Mouse (Mus musculus): Measurements from ENCODE around the gene Ifna4. TPM values are rescaled to one million over a fixed set of nuclear protein-coding genes. Genes with fewer than 3 reads are reported as not detected.

Gene Ifna4
- not detected in 2 replicates for polyA plus RNA-seq (2012; rRNA removed)

GRCm38 (mm10) chr4:88841438-88841911 is at the start of gene Ifna4:
Ifna4 (plus strand) TSS chr4:88841861.

GRCm38 (mm10) chr4:88793936-88794675 is 47.6 kb upstream of the Ifna4 start, which contains the start of gene Gm13275:
Gm13275 (plus strand) TSS chr4:88794487.

GRCm38 (mm10) chr4:88797097-88797496 is 44.6 kb upstream of the Ifna4 start, which contains the start of gene Gm13279:
Gm13279 (plus strand) TSS chr4:88797397.

GRCm38 (mm10) chr4:88799365-88799764 is 42.3 kb upstream of the Ifna4 start, which contains the start of gene Gm13285:
Gm13285 (plus strand) TSS chr4:88799665.

GRCm38 (mm10) chr4:88802954-88803353 is 38.7 kb upstream of the Ifna4 start, which contains the start of gene Gm13287:
Gm13287 (plus strand) TSS chr4:88803254.

GRCm38 (mm10) chr4:88805231-88805630 is 36.4 kb upstream of the Ifna4 start, which contains the start of gene Gm13288:
Gm13288 (plus strand) TSS chr4:88805531.

GRCm38 (mm10) chr4:88815928-88816327 is 25.7 kb upstream of the Ifna4 start, which contains the start of gene Ifna7:
Ifna7 (plus strand) TSS chr4:88816228.

GRCm38 (mm10) chr4:88819659-88820058 is 22.0 kb upstream of the Ifna4 start, which contains the start of gene Ifna11:
Ifna11 (plus strand) TSS chr4:88819959.

GRCm38 (mm10) chr4:88827116-88827515 is 14.5 kb upstream of the Ifna4 start, which contains the start of gene Ifna6:
Ifna6 (plus strand) TSS chr4:88827416.

GRCm38 (mm10) chr4:88835225-88835624 is 6.4 kb upstream of the Ifna4 start, which contains the start of gene Ifna5:
Ifna5 (plus strand) TSS chr4:88835525.

GRCm38 (mm10) chr4:88849698-88850097 is 8.0 kb downstream of the Ifna4 start, which contains the start of gene Ifna1:
Ifna1 (plus strand) TSS chr4:88850087.

GRCm38 (mm10) chr4:88880101-88880500 is 38.4 kb downstream of the Ifna4 start, which contains the start of gene Ifne:
Ifne (minus strand) TSS chr4:88880201.

Other genes with a start within 250 kb of the Ifna4 start
- gene Ifna9, start 249.5 kb upstream of the Ifna4 start, polyA plus RNA-seq (2012; rRNA removed), result not detected in 2 replicates
- not detected in 2 replicates for gene Ifna12, start 238.5 kb upstream of the Ifna4 start, polyA plus RNA-seq (2012; rRNA removed)
- not detected in 2 replicates for gene C87499, start 207.4 kb upstream of the Ifna4 start, polyA plus RNA-seq (2012; rRNA removed)
- gene Ifna13, start 197.4 kb upstream of the Ifna4 start, polyA plus RNA-seq (2012; rRNA removed), result not detected in 2 replicates
- gene Ifna16, start 164.9 kb upstream of the Ifna4 start, polyA plus RNA-seq (2012; rRNA removed), result not detected in 2 replicates
- gene Ifna2, start 157.9 kb upstream of the Ifna4 start, polyA plus RNA-seq (2012; rRNA removed), result not detected in 2 replicates
- not detected in 2 replicates for gene Ifnab, start 150.5 kb upstream of the Ifna4 start, polyA plus RNA-seq (2012; rRNA removed)
- gene Gm26566, start 120.1 kb upstream of the Ifna4 start, polyA plus RNA-seq (2012; rRNA removed), result 0.15 and 0.44 TPM in 2 replicates
- 17.9 and 18.2 TPM in 2 replicates for gene Klhl9, start 119.4 kb upstream of the Ifna4 start, polyA plus RNA-seq (2012; rRNA removed)
- gene Gm13271, start 87.0 kb upstream of the Ifna4 start, polyA plus RNA-seq (2012; rRNA removed), result not detected in 2 replicates
- not detected in 2 replicates for gene Gm13283, start 81.7 kb upstream of the Ifna4 start, polyA plus RNA-seq (2012; rRNA removed)
- not detected in 2 replicates for gene Gm13290, start 68.0 kb upstream of the Ifna4 start, polyA plus RNA-seq (2012; rRNA removed)
- not detected in 2 replicates for gene Gm13289, start 64.9 kb upstream of the Ifna4 start, polyA plus RNA-seq (2012; rRNA removed)
- gene Gm13272, start 62.0 kb upstream of the Ifna4 start, polyA plus RNA-seq (2012; rRNA removed), result not detected in 2 replicates
- not detected in 2 replicates for gene Ifnz, start 59.7 kb upstream of the Ifna4 start, polyA plus RNA-seq (2012; rRNA removed)
- gene Gm13276, start 56.2 kb upstream of the Ifna4 start, polyA plus RNA-seq (2012; rRNA removed), result not detected in 2 replicates
- gene Gm13277, start 53.2 kb upstream of the Ifna4 start, polyA plus RNA-seq (2012; rRNA removed), result not detected in 2 replicates
- gene Gm13278, start 50.3 kb upstream of the Ifna4 start, polyA plus RNA-seq (2012; rRNA removed), result not detected in 2 replicates
- not detected in 2 replicates for gene Gm13275, start 47.4 kb upstream of the Ifna4 start, polyA plus RNA-seq (2012; rRNA removed)
- gene Gm13279, start 44.5 kb upstream of the Ifna4 start, polyA plus RNA-seq (2012; rRNA removed), result not detected in 2 replicates
- gene Gm13285, start 42.2 kb upstream of the Ifna4 start, polyA plus RNA-seq (2012; rRNA removed), result not detected in 2 replicates
- not detected in 2 replicates for gene Gm13287, start 38.6 kb upstream of the Ifna4 start, polyA plus RNA-seq (2012; rRNA removed)
- not detected in 2 replicates for gene Gm13288, start 36.3 kb upstream of the Ifna4 start, polyA plus RNA-seq (2012; rRNA removed)
- gene Ifna7, start 25.6 kb upstream of the Ifna4 start, polyA plus RNA-seq (2012; rRNA removed), result not detected in 2 replicates
- not detected in 2 replicates for gene Ifna11, start 21.9 kb upstream of the Ifna4 start, polyA plus RNA-seq (2012; rRNA removed)
- not detected in 2 replicates for gene Ifna6, start 14.4 kb upstream of the Ifna4 start, polyA plus RNA-seq (2012; rRNA removed)
- gene Ifna5, start 6.3 kb upstream of the Ifna4 start, polyA plus RNA-seq (2012; rRNA removed), result not detected in 2 replicates
- not detected in 2 replicates for gene Ifna1, start 8.2 kb downstream of the Ifna4 start, polyA plus RNA-seq (2012; rRNA removed)
- not detected in 2 replicates for gene Ifne, start 38.3 kb downstream of the Ifna4 start, polyA plus RNA-seq (2012; rRNA removed)

Measured in colon, adult 2 months (tissue).